Mouse (Mus musculus): Measurements from ENCODE around the gene Mettl22. TPM values are rescaled to one million over a fixed set of nuclear protein-coding genes. Genes with fewer than 3 reads are reported as not detected.
A peak's percentile ranks its signal among the peaks of the same experiment; 100 is the strongest.

Gene Mettl22
- total RNA-seq (2021): 10 to 100 TPM; 22.9 to 27.3 TPM

- DNase-seq: peak; percentile 88 to 89
Measured at GRCm38 (mm10) chr16:8470603-8471481, at the start of gene Mettl22. Gene Mettl22 (plus strand): TSS chr16:8470788.

GRCm38 (mm10) chr16:8420842-8421241 is 49.7 kb upstream of the Mettl22 start:
- no peak for DNase-seq

- DNase-seq: no peak
Measured at GRCm38 (mm10) chr16:8423626-8424114, 46.9 kb upstream of the Mettl22 start.

GRCm38 (mm10) chr16:8424161-8424970 is 46.2 kb upstream of the Mettl22 start:
- DNase-seq: peak; percentile 68 to 71

GRCm38 (mm10) chr16:8424971-8425330 is 45.6 kb upstream of the Mettl22 start, which contains the start of gene Tmem114:
Gene Tmem114 (minus strand): TSS chr16:8425136.
- DNase-seq: no peak

GRCm38 (mm10) chr16:8425736-8426135 is 44.9 kb upstream of the Mettl22 start:
- no peak for DNase-seq

GRCm38 (mm10) chr16:8429531-8429930 is 41.1 kb upstream of the Mettl22 start:
- DNase-seq: no peak

- DNase-seq: no peak
Measured at GRCm38 (mm10) chr16:8432616-8433015, 38.0 kb upstream of the Mettl22 start.

- no peak for DNase-seq
Measured at GRCm38 (mm10) chr16:8444911-8445310, 25.7 kb upstream of the Mettl22 start.

GRCm38 (mm10) chr16:8446256-8446655 is 24.3 kb upstream of the Mettl22 start:
- no peak for DNase-seq

- DNase-seq: no peak
Measured at GRCm38 (mm10) chr16:8453301-8453700, 17.3 kb upstream of the Mettl22 start.

GRCm38 (mm10) chr16:8455221-8455620 is 15.4 kb upstream of the Mettl22 start:
- DNase-seq: no peak

- DNase-seq: no peak
Measured at GRCm38 (mm10) chr16:8458391-8458790, 12.2 kb upstream of the Mettl22 start.

- peak; percentile 42 to 53 for DNase-seq
Measured at GRCm38 (mm10) chr16:8459098-8459497, 11.5 kb upstream of the Mettl22 start.

GRCm38 (mm10) chr16:8470132-8470531 is 456 bp upstream of the Mettl22 start:
- no peak for DNase-seq

- DNase-seq: no peak
Measured at GRCm38 (mm10) chr16:8487396-8488005, 16.9 kb downstream of the Mettl22 start.

- DNase-seq: no peak
Measured at GRCm38 (mm10) chr16:8489340-8489739, 18.8 kb downstream of the Mettl22 start.

- DNase-seq: no peak
Measured at GRCm38 (mm10) chr16:8491743-8492490, 21.3 kb downstream of the Mettl22 start.

GRCm38 (mm10) chr16:8494268-8494667 is 23.7 kb downstream of the Mettl22 start:
- DNase-seq: peak; percentile 28 to 54

GRCm38 (mm10) chr16:8496967-8497366 is 26.4 kb downstream of the Mettl22 start:
- DNase-seq: no peak

- no peak for DNase-seq
Measured at GRCm38 (mm10) chr16:8504271-8504670, 33.7 kb downstream of the Mettl22 start.

- no peak for DNase-seq
Measured at GRCm38 (mm10) chr16:8509894-8510293, 39.3 kb downstream of the Mettl22 start.
